Mouse (Mus musculus) adrenal gland, adult 18-20 months (tissue): ENCODE results near the gene Sf3a2. TPM values are rescaled to one million over a fixed set of nuclear protein-coding genes. Genes with fewer than 3 reads are reported as not detected.

ENCODE experiments used
- DNase-seq, 2 experiments: peaks; one replicate each; pipeline ENCODE4 v3.0.0; 2021 to 2022; ENCODE audit warnings: low spot score in 2 of 2
- long read RNA-seq, 2 experiments: library from polyadenylated mRNA; stranded (forward); transcript quantifications; one replicate each; pipeline ENCODE4 v2.0.0; 2021
- total RNA-seq, 2 experiments: library from RNA; stranded (reverse); gene quantifications; 1 replicate in 1 of 2; 2 replicates in 1 of 2; pipeline ENCODE4 v1.2.3; 2021

Gene Sf3a2
- 10 to 100 TPM; 47.8 to 50.5 TPM for total RNA-seq
- long read RNA-seq, experiment 1, transcript Sf3a2-203 (9 exons, 2,213 nt) = major isoform, 26 of 29 reads
- long read RNA-seq, experiment 1, partial matches to known transcripts = 0 of 29 reads
- long read RNA-seq, experiment 1, other reads (novel, unspliced or antisense) = 2 of 29 reads
- long read RNA-seq, experiment 2, partial matches to known transcripts = 0 of 6 reads
- long read RNA-seq, experiment 2, other reads (novel, unspliced or antisense) = 4 of 6 reads

DNA sequence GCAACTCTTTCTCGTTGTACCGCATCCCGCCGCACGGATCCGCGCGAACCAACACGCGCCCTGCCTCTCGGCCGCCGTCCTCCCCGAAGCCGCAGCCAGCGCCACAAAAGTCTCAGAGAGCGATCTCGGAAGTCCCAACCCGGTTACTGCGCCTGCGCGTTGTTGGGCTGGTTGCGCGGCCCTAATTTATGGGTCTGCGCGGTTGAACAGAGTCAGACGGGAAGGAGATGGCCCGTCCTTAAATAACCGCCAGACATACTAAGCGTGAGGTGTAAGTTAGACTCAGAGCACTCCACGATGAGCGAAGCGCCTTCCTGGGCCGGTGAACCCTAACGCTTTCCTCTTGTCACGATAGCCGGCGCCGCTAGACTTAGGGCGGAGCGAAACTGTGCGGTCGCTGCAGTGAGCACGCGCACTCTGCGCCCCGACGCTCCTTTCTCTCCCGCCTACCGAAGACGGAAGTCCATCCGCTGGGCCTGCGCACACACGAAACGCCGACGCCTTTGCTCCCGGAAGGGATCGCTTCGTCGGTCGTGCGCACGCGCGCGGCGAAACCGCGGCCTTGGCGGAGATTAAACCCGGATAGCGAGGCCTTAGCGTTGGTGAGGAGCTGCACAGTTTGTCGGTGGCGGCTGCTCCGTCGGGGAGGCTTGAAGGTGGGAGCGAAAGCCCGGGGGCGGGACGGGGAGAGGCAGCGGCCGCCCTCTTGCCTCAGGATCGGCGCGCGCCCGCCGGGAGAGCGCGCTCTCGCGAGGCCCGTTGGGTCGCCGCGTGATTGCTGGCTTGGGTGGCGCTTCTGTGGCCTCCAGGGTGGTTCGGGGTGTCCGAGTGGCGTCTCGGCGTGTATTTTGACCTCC lies at the start of gene Sf3a2, which contains the start of gene Plekhj1:
TSS of gene Sf3a2 (plus strand) at position 49 of the 857 bp plus-strand sequence.
TSS of gene Plekhj1 (minus strand) at position 477 of the 857 bp plus-strand sequence.
- DNase-seq = peak; percentile 97

DNA sequence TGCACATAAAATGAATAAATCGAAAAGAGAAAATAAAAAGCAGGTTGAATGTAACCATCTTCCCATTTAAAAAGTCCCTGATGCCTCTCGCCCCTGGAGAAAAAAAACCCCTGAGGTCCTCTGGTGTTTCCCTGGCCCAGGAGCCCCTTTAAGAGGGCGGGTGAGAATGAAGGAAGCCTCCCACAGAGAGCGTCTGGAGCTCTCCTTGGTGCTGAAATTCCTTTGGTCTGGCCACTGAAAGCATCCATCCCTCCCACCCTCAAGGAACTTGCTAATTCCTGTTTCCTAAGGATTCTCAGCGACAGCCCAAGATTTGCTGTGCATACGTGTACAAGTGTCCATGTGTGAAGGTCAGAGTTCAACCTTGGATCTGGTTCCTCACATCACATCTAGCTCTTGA lies 49.4 kb upstream of the Sf3a2 start:
- DNase-seq = peak; percentile 49 to 54

DNA sequence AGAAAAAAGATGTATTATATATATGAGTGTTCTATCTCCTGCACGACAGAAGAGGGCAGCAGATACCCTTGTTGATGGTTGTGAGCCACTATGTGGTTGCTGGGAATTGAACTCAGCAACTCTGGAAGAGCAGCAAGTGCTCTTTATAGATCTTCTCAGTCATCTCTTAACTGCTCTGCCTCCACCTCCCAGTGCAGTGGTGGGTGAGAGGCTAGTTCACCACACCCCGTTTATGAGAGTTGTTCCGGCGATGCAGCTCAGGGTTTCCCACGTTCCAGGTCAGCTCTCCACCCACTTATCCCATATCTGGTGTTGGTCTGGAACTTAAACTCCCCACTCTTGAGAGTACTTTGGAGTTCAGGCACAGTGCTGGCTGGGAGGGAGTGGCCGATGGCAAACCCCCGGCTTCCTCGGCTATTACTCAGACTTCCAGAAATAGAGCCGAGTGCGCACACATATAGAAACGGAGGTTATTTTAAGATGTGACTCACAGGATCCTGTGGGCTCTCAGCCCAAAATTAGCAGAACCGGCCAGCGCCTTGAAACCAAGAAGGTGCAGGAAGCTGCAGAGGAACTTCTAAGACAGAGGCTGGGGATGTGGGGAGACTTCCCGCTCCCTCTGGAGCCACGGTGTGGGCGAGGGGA lies 46.7 kb upstream of the Sf3a2 start:
- peak; percentile 54 to 55 for DNase-seq

DNA sequence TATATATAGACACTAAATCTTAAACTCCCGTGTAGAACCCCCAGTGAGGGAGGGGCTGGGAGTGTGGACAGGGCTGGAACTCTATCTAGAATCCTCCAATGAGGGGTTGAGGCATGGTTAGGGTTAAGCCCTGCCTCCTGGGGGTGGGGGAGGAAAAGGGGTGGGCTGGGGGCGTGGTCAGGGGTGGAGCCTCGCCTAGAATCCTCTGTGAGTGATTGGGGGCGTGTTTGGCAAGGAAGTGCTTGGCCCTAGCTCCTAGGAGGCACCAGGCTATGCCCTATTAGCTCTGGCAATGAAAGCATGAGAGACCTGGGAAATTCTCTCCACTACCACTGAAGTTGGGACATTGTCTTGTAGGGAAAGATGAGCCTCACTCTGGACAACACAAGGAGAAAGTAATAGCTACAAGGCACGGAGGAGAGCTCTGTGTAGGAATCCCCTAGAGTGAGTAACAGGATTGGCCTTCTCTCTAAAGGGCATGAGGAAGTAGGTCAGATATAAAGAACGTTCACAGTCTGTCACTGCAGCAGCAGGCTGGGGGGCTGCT lies 45.8 kb upstream of the Sf3a2 start:
- peak; percentile 65 to 70 for DNase-seq

DNA sequence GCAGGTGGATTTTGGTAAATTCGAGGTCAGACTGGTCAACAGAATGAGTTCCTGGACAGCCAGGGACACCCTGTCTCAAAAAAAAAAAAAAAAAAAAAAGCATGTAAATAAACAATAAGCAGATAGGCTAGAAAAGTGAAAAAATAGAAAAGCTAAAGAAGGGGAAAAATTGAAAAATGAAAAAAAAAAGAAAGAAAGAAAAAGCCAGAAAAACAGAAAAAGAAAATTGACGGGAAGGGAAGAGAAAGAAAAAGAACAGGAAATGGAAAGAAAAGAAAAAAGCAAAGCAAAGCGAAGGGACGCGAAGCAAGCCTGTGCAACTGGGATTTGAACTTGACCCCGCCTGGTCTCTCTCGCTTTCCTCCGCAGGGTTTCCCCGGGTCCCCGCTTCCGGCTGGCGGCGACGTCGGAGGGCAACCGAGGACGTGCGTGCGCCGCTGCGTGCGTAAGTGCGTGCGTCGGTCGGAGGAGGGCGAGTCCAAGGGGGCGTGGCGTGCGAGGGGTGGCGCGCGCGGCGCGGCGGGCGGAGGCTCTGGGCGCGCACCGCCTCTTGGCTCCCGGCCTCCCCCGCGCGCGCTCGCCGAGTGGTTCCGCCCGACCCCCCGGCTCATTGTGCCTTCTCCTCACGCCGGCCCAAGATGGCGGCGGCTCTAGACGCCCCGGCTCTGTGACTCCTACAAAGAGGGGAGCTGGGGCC lies 43.3 kb upstream of the Sf3a2 start, which contains the start of gene Dot1l:
TSS of gene Dot1l (plus strand) at position 613 of the 697 bp plus-strand sequence.
- DNase-seq = peak; percentile 98 to 99

DNA sequence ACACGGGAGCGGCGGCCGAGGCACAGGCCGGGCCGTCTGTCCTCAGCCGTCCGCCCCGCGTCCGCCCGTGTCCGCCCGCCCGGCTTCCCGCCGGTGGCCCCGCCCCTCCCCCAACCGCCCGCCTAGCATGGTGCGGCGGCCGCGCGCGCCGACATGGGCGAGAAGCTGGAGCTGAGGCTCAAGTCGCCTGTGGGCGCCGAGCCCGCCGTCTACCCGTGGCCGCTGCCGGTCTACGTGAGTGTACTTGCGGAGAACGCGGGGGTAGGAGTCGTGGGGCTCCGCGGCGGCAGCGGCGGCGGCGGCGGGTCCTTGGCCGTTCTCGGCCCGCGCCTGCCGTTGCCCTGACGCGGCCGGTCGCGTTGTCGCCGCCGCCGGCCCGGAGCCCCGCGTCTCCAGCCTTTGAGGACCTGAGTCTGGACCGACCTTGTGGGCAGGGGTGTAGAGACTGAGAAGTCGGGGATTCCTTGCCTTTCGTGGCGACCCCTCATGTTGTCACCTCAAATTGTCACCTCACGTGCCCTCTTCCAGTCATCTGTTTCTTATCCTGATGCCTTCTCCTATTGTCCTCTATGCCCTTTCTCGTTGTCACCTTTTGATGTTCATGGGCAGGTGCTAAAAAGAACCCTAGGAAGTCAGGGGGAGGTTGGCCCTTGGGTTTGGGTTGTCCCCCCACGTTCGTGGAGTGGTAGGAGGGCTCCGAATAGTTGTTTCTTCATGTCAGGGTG lies 42.5 kb upstream of the Sf3a2 start:
- no peak for DNase-seq

DNA sequence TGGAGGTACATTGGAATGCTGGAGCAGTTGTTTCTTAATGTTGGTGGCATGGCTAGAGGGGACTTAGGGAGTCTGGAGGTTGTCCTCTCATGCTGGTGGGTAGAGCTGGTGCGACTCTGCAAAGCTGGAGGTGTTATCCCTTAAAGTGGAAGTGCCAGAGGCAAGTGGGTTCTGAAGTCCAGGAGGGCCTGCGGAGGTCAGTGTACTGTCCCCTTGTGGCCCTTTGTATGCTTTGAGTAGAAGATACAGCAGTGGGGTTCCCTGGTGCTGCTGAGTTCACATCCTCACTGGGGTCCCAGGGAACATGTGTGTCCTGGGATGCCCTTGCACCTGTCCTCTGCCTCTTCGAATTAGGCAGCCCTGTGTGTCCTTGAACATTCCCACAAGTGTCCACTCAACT lies 41.9 kb upstream of the Sf3a2 start:
- DNase-seq = no peak

DNA sequence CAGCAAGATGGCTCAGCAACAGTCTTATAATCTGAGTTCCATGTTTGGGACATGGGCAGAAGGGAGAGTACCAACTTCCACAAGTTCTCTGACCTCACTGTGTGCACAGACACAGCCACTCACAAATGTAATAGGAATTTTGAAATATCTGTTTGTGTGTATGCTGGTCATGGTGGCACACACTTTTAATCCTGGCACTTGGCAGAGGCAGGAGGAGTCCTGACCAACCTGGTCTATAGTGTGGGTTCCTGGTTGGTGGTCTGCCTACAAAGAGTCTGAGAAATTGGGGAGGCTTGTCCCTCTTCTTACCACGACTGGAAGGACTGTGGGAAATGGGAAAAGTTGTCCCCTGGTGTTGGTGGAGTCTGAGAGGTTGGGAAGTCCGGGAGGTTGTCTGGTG lies 41.5 kb upstream of the Sf3a2 start:
- no peak for DNase-seq

DNA sequence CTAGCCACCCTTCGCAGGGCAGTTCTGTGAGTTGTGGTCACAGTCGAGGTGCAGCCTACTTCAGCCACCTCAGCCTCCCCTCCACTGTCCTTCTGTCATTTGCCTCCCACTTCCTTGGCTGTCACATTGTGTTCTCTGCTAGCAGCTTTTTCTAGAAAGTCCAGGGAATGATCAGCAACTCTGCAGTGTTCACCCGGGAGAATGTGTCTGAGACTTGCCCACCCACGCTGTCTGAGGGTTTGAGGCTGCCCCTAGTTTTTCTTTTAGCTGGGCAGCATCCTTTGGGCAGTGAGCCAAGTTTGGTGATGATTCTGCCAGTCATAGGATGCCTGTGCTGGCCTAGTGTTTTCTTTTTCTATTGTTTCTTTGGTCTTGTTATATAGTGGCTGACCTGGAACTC lies 41.0 kb upstream of the Sf3a2 start:
- DNase-seq = peak in 1 of 2 experiments; percentile 44

DNA sequence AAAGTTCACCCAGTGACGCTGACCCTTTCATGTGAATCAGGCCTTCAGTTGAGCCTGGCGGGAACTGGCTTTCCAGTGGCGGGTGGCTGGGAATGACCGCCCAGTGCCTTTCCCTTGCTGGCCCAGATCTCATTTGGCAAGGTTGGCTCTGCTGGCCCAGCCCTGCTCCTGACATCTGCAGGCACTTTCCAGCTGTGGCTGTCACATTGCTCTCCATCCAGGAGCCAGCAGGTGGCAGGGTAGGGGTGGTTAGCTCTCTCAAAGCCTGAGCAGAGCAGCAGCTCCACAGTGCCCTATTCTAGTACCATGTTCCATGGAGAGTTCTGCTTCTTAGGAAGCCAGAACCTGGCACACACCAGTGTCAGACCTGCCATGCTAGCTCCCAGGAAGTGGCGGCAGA lies 40.3 kb upstream of the Sf3a2 start:
- peak; percentile 63 to 65 for DNase-seq

DNA sequence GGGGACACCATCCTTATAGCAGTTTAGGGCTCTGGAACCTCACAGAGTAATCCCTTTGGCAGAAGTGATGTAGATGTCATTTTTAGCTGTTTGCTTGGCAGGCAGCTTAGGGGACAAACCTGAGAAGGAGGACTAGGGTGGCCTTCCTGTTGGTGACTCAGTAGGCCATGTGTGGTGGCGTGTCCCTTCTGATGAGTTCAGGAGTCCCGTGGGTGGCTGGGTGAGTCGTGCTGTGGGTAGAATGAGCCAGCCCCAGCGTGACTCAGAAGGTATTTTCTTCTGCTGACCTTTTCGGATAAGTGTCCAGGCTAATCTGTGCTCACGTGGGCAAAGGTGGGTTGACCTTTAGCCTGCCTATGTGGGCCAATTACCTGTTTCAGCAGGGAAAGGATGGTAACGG lies 39.3 kb upstream of the Sf3a2 start:
- peak; percentile 43 to 52 for DNase-seq

DNA sequence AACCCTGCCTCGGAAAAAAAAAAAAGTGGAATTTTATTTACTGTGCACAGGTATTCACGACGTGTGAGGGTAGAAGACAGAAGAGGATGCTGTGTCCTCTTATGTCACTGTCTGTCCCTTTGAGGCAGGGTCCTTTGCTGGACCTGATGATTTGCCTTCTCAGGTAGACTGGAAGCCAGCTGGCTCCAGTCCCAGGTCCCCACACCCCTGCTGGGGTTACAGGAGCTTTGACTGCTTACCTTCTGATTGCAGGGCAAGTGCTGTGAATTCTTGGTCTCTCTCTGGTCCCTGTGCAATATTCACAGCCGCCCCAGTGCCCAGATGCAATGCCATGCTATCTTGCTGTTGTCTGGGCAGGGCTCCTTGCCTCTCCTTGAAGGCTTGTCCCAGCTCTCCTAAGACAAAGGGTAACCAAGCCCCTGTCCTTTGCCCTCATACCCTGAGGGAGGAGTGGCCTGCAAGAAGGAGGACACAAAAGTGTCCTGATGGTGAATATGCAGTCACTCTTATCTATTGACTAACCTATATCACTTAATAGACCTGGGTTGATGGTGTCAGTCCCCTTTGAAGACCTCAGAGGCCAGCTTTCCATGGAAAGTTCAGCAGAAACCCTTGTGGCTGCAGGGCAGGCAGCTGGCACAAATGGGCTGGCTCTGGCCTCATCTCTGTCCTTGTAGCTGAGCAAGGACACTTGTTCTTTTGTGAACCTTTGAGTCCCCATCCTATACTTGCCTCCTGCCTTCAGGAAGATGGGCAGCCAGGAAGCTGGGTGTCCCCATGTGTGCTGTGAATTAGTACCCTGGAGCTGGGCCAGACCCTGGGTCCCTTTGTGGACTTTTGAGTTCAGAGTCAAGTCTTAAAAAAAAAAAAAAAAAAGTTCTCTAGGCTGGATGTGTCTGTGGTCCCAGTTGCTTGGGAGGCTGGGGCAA lies 37.1 kb upstream of the Sf3a2 start:
- DNase-seq = peak in 1 of 2 experiments; percentile 41

DNA sequence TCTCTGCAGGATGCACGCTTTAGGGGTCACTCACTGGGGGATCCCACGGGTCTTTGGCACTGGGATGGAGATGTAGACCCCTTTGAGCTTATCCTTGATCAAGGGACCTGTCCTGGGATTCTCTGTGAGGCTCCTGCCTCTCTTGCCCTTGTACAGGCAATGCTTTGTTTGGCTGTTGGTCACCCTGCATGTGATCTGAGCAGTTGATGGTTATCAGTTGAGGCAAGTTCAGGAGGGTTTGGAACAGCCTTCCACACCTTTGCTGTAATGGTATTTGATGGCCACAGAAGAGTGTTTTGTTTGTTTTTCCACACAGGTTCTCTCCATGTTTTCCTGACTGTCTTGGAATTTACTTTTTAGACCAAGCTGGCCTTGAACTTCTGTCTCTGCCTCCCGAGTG lies 36.2 kb upstream of the Sf3a2 start:
- DNase-seq = no peak

DNA sequence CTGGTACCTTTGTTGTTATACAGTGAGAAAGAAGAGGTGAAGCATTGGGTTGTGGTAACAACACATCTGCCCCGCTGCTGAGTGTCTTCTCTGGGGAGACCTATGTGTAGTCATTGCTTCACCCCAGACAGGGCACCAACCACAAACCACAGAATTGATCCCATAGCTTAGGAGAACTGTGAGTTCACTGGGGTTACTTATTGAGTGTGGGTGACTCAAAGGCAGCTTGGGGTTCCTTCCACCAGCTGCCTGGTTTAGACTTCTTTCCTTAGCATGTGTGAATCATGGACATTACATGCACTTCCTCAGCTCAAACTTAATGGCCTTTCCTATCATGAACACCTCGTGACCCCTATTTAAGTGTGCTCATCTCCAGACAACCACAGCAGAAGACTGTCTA lies 34.5 kb upstream of the Sf3a2 start:
- no peak for DNase-seq

DNA sequence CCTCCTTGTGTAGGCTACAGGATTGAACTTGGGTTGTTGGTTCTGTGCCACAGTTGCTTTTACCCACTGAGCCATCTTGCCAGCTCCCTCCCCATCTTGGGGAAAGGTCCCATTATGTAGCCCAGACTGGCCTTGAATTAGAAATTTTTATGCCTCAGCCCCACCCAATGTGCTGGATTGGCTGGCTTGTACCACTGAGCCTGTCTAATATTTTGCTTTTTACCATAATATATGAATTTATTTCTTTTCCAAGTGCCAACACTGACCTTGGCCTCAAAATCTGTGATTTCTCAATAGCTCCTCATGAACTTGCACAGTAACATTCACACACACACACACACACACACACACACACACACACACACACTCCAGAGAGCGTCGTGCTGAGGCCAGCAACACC lies 32.3 kb upstream of the Sf3a2 start:
- DNase-seq = no peak

DNA sequence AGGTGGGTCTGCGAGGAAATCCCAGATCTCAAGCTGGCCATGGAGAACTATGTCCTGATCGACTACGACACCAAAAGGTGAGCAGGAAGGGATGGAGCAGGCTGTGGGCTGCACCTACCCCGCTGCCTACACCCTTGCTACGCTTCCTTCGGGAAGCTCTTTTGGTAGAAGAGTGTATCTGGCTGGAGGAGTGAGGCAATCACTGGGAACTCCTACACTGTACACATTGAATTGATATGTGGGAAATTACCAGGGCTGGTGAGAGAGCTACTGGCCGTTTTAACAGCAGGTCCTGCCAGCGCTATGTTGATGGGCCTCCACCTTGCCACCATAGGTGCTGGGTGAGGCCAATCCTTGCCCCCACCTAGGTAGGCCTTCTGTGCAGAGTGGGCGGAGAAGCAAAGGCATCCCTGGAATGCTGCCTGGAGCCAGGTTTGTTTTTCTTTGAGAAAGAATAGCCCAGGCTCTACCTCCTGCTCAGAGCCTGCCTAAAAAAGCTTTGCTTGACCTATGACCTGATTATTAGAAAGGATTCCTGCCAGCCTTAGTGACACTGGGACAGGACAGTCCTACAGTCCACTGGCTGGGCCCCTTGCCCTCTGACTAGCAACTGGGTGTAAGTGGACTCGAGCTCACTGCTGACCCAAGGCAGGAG lies 31.7 kb upstream of the Sf3a2 start:
- DNase-seq = no peak

DNA sequence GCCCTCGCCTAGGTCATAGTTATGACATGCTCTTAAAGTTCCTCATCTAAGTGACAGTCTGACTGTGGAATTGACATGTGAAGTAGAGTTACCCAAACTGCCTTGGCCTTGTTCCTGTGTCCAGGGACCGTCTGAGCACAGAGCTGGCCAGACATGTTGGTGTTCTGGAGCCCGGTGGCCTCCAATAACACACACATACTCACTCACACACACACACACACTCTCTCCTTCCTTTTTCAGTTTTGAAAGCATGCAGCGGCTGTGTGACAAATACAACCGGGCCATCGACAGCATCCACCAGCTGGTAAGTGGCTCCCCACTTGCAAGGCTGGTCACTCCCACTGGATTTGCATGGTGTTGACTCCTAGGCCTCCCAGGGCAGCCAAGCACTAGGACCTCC lies 29.6 kb upstream of the Sf3a2 start:
- DNase-seq = no peak

DNA sequence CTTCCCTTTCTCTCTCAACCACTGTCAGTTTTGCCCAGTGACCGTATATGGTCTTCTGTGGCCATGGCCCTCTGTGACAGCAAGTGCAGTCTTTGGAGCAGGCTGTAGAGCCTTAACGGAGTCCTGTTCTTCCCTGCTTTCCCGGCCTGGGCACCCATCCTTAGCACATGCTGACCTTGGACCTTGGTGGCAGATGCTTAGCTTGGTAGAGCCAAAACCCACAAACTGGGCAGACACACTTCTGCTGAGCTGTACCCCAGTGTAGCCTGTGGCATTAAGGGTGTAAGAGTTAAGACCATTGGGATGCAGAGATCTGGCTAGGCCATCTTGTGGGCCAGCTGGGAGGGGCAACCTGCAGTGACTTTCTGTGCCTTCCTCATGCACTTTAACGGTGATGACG lies 24.2 kb upstream of the Sf3a2 start:
- DNase-seq = no peak

DNA sequence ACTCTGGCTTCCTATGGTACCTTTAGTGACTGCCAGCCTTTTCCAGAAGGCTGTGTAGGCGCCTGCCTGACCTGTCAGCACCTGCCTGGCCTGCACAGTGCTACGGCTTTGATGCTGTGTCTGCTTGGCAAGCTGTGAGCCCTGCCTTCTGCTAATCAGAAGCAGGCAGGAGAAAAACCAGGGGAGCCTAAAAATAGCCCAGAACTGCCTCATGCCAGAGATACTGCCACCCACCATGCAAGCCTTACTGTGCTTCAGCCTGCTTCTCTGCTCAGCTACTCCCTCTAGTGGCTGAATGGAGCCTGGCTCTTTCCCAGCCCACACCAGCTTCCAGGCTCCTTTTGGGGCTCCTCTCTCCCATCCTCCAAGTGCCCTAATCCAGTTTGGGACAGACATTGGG lies 23.4 kb upstream of the Sf3a2 start:
- peak; percentile 76 to 79 for DNase-seq
